Mouse (Mus musculus) megakaryocyte progenitor cell, adult 5-6 weeks (primary cell): Measurements from ENCODE around the gene Serinc3. TPM values are rescaled to one million over a fixed set of nuclear protein-coding genes. Genes with fewer than 3 reads are reported as not detected.
"Not testable (repeated sequence)": the region's sequence is repeated elsewhere in the genome, so short reads cannot be mapped to it uniquely, and the experiment has no call there.

ENCODE experiments used
- ATAC-seq: replicated peaks from 2 replicates; pipeline ENCODE4 v1.8.0; 2016; ENCODE audit warnings: mild to moderate bottlenecking, moderate TSS enrichment, inconsistent platforms; ENCODE audit not compliant: poor library complexity
- total RNA-seq, 2 experiments: library from RNA; stranded (forward) in 1 of 2; stranded (reverse) in 1 of 2; fragments of 157-497, 149-512 nt in 1 of 2; fragments of 200-1000 nt in 1 of 2; gene quantifications; 2 replicates each; pipeline versions ENCODE4 v1.2.3 to v1.2.4; 2015 to 2017

The Serinc3 gene
- total RNA-seq (2015) (641 and 693 TPM in 2 replicates), total RNA-seq (2017) (470 and 502 TPM in 2 replicates)

- peak; percentile 74 for ATAC-seq
Measured at GRCm38 (mm10) chr2:163644575-163645385, at the start of gene Serinc3. Gene Serinc3, minus strand, starts transcription at chr2:163645131.

GRCm38 (mm10) chr2:163693716-163694314 is 48.9 kb upstream of the Serinc3 start:
- ATAC-seq = no peak

GRCm38 (mm10) chr2:163692873-163693612 is 48.1 kb upstream of the Serinc3 start:
- ATAC-seq = peak; percentile 57

GRCm38 (mm10) chr2:163691846-163692605 is 47.1 kb upstream of the Serinc3 start:
- peak; percentile 49 for ATAC-seq

GRCm38 (mm10) chr2:163690409-163691304 is 45.7 kb upstream of the Serinc3 start:
- no peak for ATAC-seq

GRCm38 (mm10) chr2:163689771-163690170 is 44.8 kb upstream of the Serinc3 start:
- ATAC-seq = peak; percentile 30

GRCm38 (mm10) chr2:163688377-163688776 is 43.4 kb upstream of the Serinc3 start:
- ATAC-seq = not testable (repeated sequence)

GRCm38 (mm10) chr2:163686886-163687285 is 42.0 kb upstream of the Serinc3 start:
- ATAC-seq = no peak

GRCm38 (mm10) chr2:163686233-163686632 is 41.3 kb upstream of the Serinc3 start:
- ATAC-seq = peak; percentile 72

GRCm38 (mm10) chr2:163685761-163686200 is 40.9 kb upstream of the Serinc3 start:
- ATAC-seq = no peak

GRCm38 (mm10) chr2:163685287-163685686 is 40.4 kb upstream of the Serinc3 start:
- no peak for ATAC-seq

GRCm38 (mm10) chr2:163682344-163682743 is 37.4 kb upstream of the Serinc3 start:
- ATAC-seq = no peak

GRCm38 (mm10) chr2:163676745-163677144 is 31.8 kb upstream of the Serinc3 start:
- ATAC-seq = peak; percentile 80

- peak; percentile 32; the same call in 1 of the 2 replicates for ATAC-seq
Measured at GRCm38 (mm10) chr2:163676321-163676720, 31.4 kb upstream of the Serinc3 start.

GRCm38 (mm10) chr2:163675662-163676061 is 30.7 kb upstream of the Serinc3 start:
- ATAC-seq = no peak

- ATAC-seq = no peak
Measured at GRCm38 (mm10) chr2:163675144-163675619, 30.3 kb upstream of the Serinc3 start.

GRCm38 (mm10) chr2:163674397-163674796 is 29.5 kb upstream of the Serinc3 start:
- no peak for ATAC-seq

- no peak for ATAC-seq
Measured at GRCm38 (mm10) chr2:163670872-163671594, 26.1 kb upstream of the Serinc3 start.

GRCm38 (mm10) chr2:163667045-163667444 is 22.1 kb upstream of the Serinc3 start:
- ATAC-seq = no peak
